Mouse (Mus musculus) thymus, adult 2 months (tissue): ENCODE results near the gene Lysmd1.

ENCODE experiments used
- CTCF ChIP-seq: fragments of 200-500 bp; IDR thresholded peaks from 2 replicates; pipeline ENCODE4 v1.5.1; 2012; ENCODE audit warnings: mild to moderate bottlenecking, control low read depth, low read length, moderate library complexity, borderline replicate concordance; ENCODE audit not compliant: control insufficient read depth, poor library complexity, insufficient read depth; ENCODE audit errors: extremely low read depth
- POLR2A ChIP-seq: fragments of 200-500 bp; IDR thresholded peaks from 2 replicates; pipeline ENCODE4 v1.6.1; 2012; ENCODE audit warnings: mild to moderate bottlenecking, low read length, control low read depth, moderate library complexity; ENCODE audit not compliant: control insufficient read depth, poor library complexity, insufficient read depth; ENCODE audit errors: extremely low read depth

DNA sequence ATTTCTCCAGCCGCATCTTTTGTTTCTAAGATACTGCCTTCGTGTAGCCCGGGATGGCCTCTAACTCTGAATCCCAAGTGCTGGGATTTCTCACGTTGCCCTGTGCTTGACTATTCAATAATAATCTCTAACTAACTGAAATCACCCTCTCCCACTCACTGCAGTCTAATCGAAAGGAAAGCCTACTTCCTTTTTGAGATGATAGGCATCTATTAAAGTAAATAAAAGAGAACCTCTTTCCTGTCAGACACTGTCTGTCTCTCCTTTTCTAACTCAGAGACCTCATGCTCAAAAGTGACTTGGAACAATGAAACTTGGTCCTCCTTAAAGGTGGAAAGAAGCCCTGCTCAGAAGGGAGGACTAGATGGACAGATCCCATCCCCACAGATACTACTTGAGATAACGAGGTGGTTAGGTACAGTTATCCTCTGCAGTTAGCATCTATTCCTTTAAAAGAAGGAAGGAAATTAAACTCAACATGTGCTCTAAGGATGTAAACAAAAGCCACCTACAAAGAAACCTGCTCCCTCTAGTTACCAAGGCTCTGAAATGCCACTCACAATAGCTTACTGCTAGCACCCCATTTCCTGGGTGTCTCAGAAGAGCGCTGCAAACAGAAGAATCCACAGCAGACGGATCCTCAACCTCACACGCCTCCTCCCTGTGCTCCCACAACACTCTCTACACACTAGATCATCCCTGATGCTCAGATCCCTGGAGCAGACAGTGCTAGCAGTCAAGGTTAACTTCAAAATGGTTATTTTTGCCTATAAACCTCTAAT is 51.1 kb downstream of the Lysmd1 start:
- TF ChIP-seq POLR2A (no peak), CTCF (no peak)
